In genomic region chr15:18869871-18870270, GRCm38 (mm10) we compare ENCODE assay signal across 17 mouse cellular contexts. TPM values are rescaled to one million over a fixed set of nuclear protein-coding genes. Genes with fewer than 3 reads are reported as not detected.
"Had no signal": no experiment of that assay in that cellular context is flagged by ENCODE, and none has a peak within 500 bp of the region (broad histone marks: within the 10 kb centered on the region; RNA-seq: fewer than 3 reads in every experiment).

No protein-coding gene starts in this region.

- H3K9me3 ChIP-seq: midbrain, embryonic 10.5 days; midbrain, embryonic 12.5 days; neural tube, embryonic 12.5 days; stomach, embryonic 15.5 days had no signal

- H3K4me1 ChIP-seq: midbrain, embryonic 10.5 days; midbrain, embryonic 12.5 days; neural tube, embryonic 12.5 days; stomach, embryonic 15.5 days had no signal

- H3K27ac ChIP-seq: midbrain, embryonic 10.5 days; midbrain, embryonic 12.5 days; neural tube, embryonic 12.5 days; stomach, embryonic 15.5 days; stomach, postnatal 0 days had no signal

- H3K36me3 ChIP-seq: midbrain, embryonic 10.5 days; midbrain, embryonic 12.5 days; neural tube, embryonic 12.5 days; stomach, embryonic 15.5 days had no signal

- ATAC-seq: midbrain, embryonic 16.5 days had no signal

- H3K27me3 ChIP-seq: midbrain, embryonic 12.5 days; neural tube, embryonic 12.5 days; stomach, embryonic 15.5 days had no signal

- H3K4me2 ChIP-seq: lung, embryonic 14.5 days; midbrain, embryonic 12.5 days; neural tube, embryonic 12.5 days; stomach, embryonic 15.5 days had no signal

- H3K9ac ChIP-seq: lung, embryonic 14.5 days; midbrain, embryonic 12.5 days; neural tube, embryonic 12.5 days; stomach, embryonic 15.5 days had no signal

- H3K4me3 ChIP-seq: midbrain, embryonic 10.5 days; midbrain, embryonic 12.5 days; neural tube, embryonic 12.5 days; stomach, embryonic 15.5 days had no signal

- DNase-seq: lung, embryonic 14.5 days; lung, postnatal 10 days; lung, postnatal 4 days; midbrain, embryonic 14.5 days; right cerebral cortex, postnatal 14 days; thymus, adult 2 months; thymus, postnatal 25 days; thymus, postnatal 4 days had no signal

RNA-seq across cellular contexts. Expression of gene Cdh10, which starts 51.1 kb away (rescaled TPM):
- total RNA-seq: megakaryocyte, adult 5-6 weeks; megakaryocyte-erythroid progenitor cell, adult 5-6 weeks; monocyte, adult 5-6 weeks had no signal
- polyA plus RNA-seq: thymus, adult 2 months had no signal
